Mouse (Mus musculus): ENCODE measurements around the gene Prrg2.
"Not testable (repeated sequence)": the region's sequence is repeated elsewhere in the genome, so short reads cannot be mapped to it uniquely, and the experiment has no call there.

The Prrg2 gene

GRCm38 (mm10) chr7:45062239-45062835 is at the start of gene Prrg2, which contains the start of gene Nosip:
Gene Prrg2 (minus strand): TSS chr7:45062677.
Gene Nosip (plus strand): TSS chr7:45062429.
- peak; percentile 88 to 97 for DNase-seq (ENCODE audit: low spot score in 2 of 2)

GRCm38 (mm10) chr7:45111940-45112339 is 49.5 kb upstream of the Prrg2 start:
- no peak for DNase-seq (ENCODE audit: low spot score in 2 of 2)

DNA sequence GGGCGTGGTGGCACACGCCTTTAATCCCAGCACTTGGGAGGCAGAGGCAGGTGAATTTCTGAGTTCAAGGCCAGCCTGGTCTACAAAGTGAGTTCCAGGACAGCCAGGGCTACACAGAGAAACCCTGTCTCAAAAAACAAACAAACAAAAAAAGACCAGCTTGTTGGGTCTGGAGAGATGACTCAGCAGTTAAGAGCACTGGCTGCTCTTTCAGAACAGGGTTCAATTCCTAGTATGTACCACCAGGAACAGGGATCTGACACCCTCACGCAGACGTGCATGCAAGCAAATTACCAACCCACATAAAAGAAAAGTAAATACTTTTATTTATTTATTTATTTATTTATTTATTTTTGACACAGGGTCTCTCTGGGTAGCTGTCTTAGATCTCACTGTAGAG is 47.6 kb upstream of the Prrg2 start:
- DNase-seq (ENCODE audit: low spot score in 2 of 2): not testable (repeated sequence)

- no peak for DNase-seq (ENCODE audit: low spot score in 2 of 2)
Measured at GRCm38 (mm10) chr7:45107052-45107645, 44.7 kb upstream of the Prrg2 start.

DNA sequence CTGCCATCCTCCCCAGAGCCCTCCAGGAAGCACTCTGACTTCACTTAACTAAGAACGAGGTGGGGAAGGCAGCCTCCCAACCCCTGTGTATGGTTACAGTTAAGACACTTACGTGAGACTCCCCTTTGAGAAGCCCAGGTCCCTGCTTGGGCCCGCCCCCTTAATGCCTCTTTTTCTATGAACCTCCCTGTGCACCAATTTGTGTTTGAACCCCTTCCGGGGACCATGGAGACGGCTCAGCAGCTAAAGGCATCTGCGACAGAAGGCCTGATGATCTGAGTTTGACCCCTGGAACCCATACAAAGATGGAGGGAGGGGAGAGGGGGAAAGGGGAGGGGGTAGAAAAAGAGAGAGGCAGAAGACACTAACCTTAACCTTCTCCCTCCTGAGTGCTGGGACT is 44.0 kb upstream of the Prrg2 start:
- no peak for DNase-seq (ENCODE audit: low spot score in 2 of 2)

GRCm38 (mm10) chr7:45105491-45105890 is 43.0 kb upstream of the Prrg2 start:
- no peak for DNase-seq (ENCODE audit: low spot score in 2 of 2)

DNA sequence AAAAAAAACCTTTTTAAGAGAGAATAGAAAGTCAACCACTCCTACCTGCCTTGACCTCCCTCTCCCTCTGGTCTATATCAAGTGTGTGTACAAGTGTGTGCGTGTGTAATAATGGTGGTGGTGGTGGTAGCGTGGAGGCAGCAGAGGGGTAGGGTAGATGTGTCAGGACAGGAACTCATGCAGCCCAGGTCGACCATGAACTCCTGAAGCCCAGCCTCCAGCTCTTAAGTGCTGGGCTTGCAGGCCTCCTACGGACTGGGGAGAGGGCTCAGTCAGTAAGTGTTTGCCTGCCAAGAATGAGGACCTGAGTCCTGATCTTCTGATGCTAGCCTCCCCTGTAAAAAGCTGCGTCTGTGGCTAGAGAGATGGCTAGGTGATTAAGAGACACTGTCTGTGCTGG is 42.5 kb upstream of the Prrg2 start:
- DNase-seq (ENCODE audit: low spot score in 2 of 2): no peak

GRCm38 (mm10) chr7:45103652-45104180 is 41.2 kb upstream of the Prrg2 start, which contains the start of gene Fcgrt:
Gene Fcgrt (minus strand): TSS chr7:45103851.
- DNase-seq (ENCODE audit: low spot score in 2 of 2): peak in 1 of 2 experiments; percentile 47

DNA sequence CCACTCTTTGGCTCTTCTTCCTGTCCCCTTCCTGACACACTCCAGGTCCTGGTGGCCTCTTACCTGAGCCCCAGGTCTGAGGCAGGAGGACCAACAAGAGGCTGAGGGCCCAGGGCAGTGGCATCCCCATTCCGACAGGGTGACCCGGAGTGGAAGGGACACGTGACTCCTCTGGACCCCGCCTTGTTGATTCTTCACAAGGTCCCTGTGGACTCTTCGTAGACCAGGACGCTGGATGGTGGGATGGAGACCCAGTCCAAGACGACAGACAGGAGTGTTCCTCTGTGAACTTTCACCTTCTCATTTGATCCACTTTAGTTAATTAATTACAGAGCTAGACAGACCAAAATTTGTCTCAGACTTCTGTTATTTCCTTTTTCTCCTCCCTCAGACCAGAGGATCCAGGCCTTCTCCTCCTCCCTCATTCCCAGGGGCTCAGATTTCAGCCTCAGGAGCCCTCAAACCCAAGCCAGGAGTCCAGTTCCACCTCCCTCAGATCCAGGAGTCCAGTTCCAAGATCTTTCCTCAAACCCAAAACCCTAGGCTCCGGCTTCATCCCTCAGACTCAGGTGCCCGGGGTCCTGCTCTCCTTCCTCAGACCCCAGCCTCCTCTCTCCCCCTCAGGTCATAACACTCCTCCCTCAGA is 40.6 kb upstream of the Prrg2 start:
- DNase-seq (ENCODE audit: low spot score in 2 of 2): no peak

- DNase-seq (ENCODE audit: low spot score in 2 of 2): no peak
Measured at GRCm38 (mm10) chr7:45102441-45102840, 40.0 kb upstream of the Prrg2 start.

DNA sequence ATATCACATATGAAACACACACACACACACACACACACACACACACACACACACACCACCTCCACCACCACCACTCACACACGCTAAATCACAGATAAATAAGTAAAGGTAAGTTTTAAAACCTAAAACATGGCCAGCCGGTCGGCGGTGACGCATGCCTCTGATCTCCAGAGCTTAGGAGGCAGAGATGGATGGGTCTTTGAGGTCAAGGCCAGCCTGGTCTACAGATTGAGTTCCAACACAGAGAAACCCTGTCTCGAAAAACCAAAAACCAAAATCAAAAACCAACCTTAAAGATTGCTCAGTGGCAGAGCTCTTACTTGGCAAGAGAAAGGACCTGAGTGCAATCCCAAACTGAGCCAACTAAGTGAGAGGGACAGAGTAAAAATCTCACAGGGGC is 37.6 kb upstream of the Prrg2 start:
- no peak for DNase-seq (ENCODE audit: low spot score in 2 of 2)

DNA sequence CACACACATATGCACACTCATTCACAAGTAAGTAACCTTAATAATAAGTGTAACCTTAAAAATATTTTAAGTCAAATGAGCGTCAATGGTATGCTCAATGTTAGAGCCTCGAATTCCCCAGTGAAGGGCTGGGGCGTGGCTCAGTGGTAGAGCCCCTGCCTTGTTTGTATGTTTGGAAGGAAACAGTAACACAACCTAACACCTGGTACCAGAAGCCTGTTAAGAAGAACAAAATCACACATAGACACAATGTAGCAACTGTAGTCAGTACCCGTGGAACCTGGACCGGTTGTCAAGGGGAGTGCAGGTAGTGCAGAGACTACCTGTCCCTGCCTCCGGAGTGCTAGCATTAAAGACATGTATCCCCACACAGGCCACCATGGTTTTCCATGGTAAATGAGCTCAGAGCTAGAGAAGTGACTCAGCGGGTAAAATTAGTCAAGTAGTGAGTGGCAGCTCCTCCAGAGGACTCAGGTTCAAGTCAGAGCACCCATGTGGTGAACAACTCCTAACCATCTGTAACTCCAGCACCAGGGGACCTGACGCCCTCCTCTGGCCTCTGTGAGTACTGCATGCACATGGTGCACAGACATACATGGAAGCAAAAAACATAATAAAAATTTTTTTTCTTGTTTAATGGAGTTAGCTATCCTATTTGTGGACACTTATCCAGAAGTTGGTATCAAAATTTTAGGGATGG is 36.2 kb upstream of the Prrg2 start:
- no peak for DNase-seq (ENCODE audit: low spot score in 2 of 2)

GRCm38 (mm10) chr7:45097479-45097878 is 35.0 kb upstream of the Prrg2 start:
- DNase-seq (ENCODE audit: low spot score in 2 of 2): no peak

GRCm38 (mm10) chr7:45095965-45096364 is 33.5 kb upstream of the Prrg2 start:
- DNase-seq (ENCODE audit: low spot score in 2 of 2): not testable (repeated sequence)

GRCm38 (mm10) chr7:45095367-45095766 is 32.9 kb upstream of the Prrg2 start:
- no peak for DNase-seq (ENCODE audit: low spot score in 2 of 2)

GRCm38 (mm10) chr7:45094121-45094520 is 31.6 kb upstream of the Prrg2 start:
- DNase-seq (ENCODE audit: low spot score in 2 of 2): no peak

GRCm38 (mm10) chr7:45093516-45093905 is 31.0 kb upstream of the Prrg2 start:
- no peak for DNase-seq (ENCODE audit: low spot score in 2 of 2)

DNA sequence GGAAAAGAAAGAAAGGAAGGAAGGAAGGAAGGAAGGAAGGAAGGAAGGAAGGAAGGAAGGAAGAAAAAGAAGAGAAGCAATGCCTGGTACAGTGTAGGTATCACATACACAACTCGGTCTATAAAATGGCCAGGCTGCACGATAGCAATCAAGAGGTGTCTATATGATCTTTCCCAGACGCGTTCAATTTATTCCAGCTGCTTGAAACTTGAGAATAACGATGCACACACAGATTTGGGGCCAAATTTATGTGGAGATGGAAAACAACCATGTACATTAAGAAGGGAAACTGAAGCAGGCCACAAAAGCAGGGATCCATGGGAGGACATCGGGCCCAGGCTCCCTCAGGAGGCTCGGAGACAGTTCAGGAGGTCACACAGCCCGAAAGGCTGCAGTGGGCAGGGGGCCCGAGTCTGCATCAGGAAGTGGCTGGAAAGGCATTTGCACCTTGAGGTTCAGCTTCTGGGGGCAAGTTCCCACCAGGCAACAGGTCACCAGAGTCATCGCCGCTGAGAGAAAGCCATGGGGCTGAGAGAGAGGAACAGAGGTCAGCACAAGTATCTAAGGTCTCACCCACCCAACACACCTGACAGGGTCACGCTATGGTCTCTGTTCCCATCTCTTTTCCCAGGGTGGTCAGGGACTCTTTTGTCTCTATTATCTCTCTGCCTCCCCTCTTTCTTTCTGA is 30.5 kb upstream of the Prrg2 start:
- no peak for DNase-seq (ENCODE audit: low spot score in 2 of 2)

- DNase-seq (ENCODE audit: low spot score in 2 of 2): no peak
Measured at GRCm38 (mm10) chr7:45092048-45092447, 29.6 kb upstream of the Prrg2 start, which contains the start of gene Rcn3. Gene Rcn3 (minus strand): TSS chr7:45092221.

DNA sequence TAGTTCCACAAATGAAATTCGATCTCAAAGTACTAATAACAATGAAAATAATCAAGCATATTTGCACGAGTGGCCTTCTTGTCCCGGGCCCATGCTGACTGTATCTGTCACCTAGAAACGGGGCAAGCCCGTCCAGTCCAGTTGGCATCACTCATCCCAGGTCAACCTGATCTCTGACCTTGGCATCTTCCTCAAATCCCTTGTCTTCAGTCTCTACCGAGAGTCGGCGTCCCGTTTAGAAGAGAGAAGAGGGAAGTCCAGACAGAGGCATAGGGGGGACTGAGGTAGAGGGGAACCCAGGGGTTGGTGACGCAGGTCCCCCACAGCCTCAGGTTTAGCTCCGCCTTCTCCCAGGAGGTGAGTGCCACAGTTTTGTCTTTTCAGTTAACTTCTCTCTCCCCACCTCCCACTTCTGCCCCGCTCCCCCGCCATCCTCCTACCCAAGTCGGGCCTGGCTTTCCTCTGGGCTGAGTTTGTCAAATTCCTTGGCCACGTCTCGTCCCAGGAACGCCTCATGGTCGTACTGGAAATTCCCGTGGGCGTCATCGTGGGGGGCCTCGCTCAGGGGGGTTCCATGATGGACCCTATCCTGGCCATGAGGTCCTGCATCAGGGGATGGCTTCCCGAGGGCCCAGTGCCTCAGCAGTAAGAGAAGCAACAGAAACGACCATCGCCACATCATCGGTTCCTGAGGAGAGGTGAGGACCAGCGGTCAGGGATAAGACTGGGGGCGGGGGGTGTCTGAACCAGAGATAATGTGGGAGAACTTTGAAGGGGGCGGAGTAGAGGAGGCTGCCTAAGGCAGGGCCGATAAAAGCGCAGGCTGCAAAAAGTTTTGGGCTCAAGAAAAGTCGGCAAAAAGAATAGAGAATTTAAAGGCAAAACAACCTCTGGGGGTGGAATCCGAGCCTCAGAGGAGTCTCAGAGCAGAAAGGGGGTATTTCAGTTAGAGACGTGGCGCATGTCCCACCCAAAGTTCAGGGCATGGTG is 28.8 kb upstream of the Prrg2 start:
- no peak for DNase-seq (ENCODE audit: low spot score in 2 of 2)

Data from left cerebral cortex, adult 9 months (tissue).